Mouse (Mus musculus): ENCODE measurements around the gene Dnase2b.

DNA sequence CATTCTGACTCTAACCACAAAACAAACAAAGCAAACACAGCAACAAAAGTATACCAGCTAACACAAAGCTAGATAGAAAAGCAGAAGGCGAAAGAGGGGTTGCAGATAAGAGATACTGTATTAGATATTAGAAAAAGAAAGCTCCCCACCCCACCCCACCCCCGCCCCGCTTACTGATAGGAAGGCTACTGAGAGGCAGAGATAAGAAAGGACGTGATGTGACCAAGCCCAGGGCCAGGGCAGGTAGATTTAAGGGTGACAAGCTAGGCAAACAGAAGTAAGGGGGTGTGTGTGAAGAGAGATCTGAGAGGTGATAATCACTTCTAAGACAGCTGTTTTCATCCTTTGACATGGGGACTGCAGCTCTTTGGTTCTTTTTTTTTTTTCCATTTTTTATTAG lies 3.0 kb upstream of the Dnase2b start:
- TF ChIP-seq CTCF (IDR thresholded peaks at IDR 0.05; ENCODE audit: low read depth, low read length), result no peak
- TF ChIP-seq POLR2A (IDR thresholded peaks at IDR 0.05; ENCODE audit: extremely low read depth, insufficient read depth, low read length), result no peak

Measured in liver, adult 2 months (tissue).